Mouse (Mus musculus) kidney, postnatal 36 days (tissue): ENCODE results near the gene Iqschfp.
A peak's percentile ranks its signal among the peaks of the same experiment; 100 is the strongest.

Source experiments
- DNase-seq, 2 experiments: peaks; one replicate each; pipeline ENCODE4 v3.0.0; 2021 to 2022; ENCODE audit warnings: mixed read lengths in 2 of 2

The Iqschfp gene

GRCm38 (mm10) chr3:67959672-67960071 is 67.6 kb downstream of the Iqschfp start:
- no peak for DNase-seq

GRCm38 (mm10) chr3:67960133-67960532 is 68.1 kb downstream of the Iqschfp start:
- DNase-seq = no peak

GRCm38 (mm10) chr3:67960727-67961126 is 68.7 kb downstream of the Iqschfp start:
- no peak for DNase-seq

- no peak for DNase-seq
Observed at GRCm38 (mm10) chr3:67961934-67962639, 70.1 kb downstream of the Iqschfp start.

- no peak for DNase-seq
Observed at GRCm38 (mm10) chr3:67974340-67974998, 82.4 kb downstream of the Iqschfp start.

- DNase-seq = peak in 1 of 2 experiments; percentile 7
Observed at GRCm38 (mm10) chr3:67980006-67980405, 88.0 kb downstream of the Iqschfp start.

GRCm38 (mm10) chr3:67983329-67983728 is 91.3 kb downstream of the Iqschfp start:
- no peak for DNase-seq

- DNase-seq = no peak
Observed at GRCm38 (mm10) chr3:68002415-68002814, 110.4 kb downstream of the Iqschfp start.

GRCm38 (mm10) chr3:68012342-68012741 is 120.3 kb downstream of the Iqschfp start:
- no peak for DNase-seq

GRCm38 (mm10) chr3:68015786-68016185 is 123.8 kb downstream of the Iqschfp start:
- no peak for DNase-seq

GRCm38 (mm10) chr3:68019401-68019800 is 127.4 kb downstream of the Iqschfp start:
- DNase-seq = no peak

- DNase-seq = no peak
Observed at GRCm38 (mm10) chr3:68036097-68036496, 144.1 kb downstream of the Iqschfp start.

GRCm38 (mm10) chr3:68042951-68043350 is 150.9 kb downstream of the Iqschfp start:
- no peak for DNase-seq

- peak; percentile 42 to 50 for DNase-seq
Observed at GRCm38 (mm10) chr3:68045475-68046416, 153.7 kb downstream of the Iqschfp start.

GRCm38 (mm10) chr3:68053538-68053937 is 161.5 kb downstream of the Iqschfp start:
- peak in 1 of 2 experiments; percentile 36 for DNase-seq

- no peak for DNase-seq
Observed at GRCm38 (mm10) chr3:68055071-68055470, 163.0 kb downstream of the Iqschfp start.

- peak; percentile 78 to 92 for DNase-seq
Observed at GRCm38 (mm10) chr3:68056373-68057275, 164.6 kb downstream of the Iqschfp start.

GRCm38 (mm10) chr3:68059162-68059800 is 167.2 kb downstream of the Iqschfp start:
- DNase-seq = peak; percentile 15 to 51

- DNase-seq = peak; percentile 47 to 81
Observed at GRCm38 (mm10) chr3:68064731-68065130, 172.7 kb downstream of the Iqschfp start, which contains the start of gene Schip1. Schip1 (plus strand) TSS chr3:68064802.

- peak in 1 of 2 experiments; percentile 6 for DNase-seq
Observed at GRCm38 (mm10) chr3:68071395-68072386, 179.7 kb downstream of the Iqschfp start.
